Mouse (Mus musculus) lung, embryonic 16.5 days (tissue): ENCODE data around the gene Stx11. TPM values are rescaled to one million over a fixed set of nuclear protein-coding genes. Genes with fewer than 3 reads are reported as not detected.

Experiments used
- ATAC-seq: fragments of 200-750 bp; cut with Nextera tagmentation; 2 replicates; pipeline ENCODE4 v1.8.0; 2017; ENCODE audit warnings: low read depth, mild to moderate bottlenecking, moderate library complexity
- H3K27ac ChIP-seq: fragments of 300-500 bp; sonication (generic); 2 replicates; pipeline ENCODE4 v1.5.1; 2014; ENCODE audit warnings: mild to moderate bottlenecking, control low read depth, low read length
- H3K27me3 ChIP-seq: fragments of 300-500 bp; sonication (generic); 2 replicates; pipeline ENCODE4 v1.6.1; 2014; ENCODE audit warnings: low read depth, low read length, mixed read lengths; ENCODE audit not compliant: control insufficient read depth, insufficient read depth
- H3K36me3 ChIP-seq: fragments of 300-500 bp; sonication (generic); 2 replicates; pipeline ENCODE4 v1.6.1; 2014; ENCODE audit warnings: low read length; ENCODE audit not compliant: control insufficient read depth, insufficient read depth
- H3K4me1 ChIP-seq: fragments of 300-500 bp; sonication (generic); replicated peaks from 2 replicates; pipeline ENCODE4 v1.6.1; 2014; ENCODE audit warnings: low read length, mixed read lengths; ENCODE audit not compliant: control insufficient read depth, insufficient read depth
- H3K4me2 ChIP-seq: fragments of 300-500 bp; sonication (generic); 2 replicates; pipeline ENCODE4 v1.6.1; 2014; ENCODE audit warnings: low read depth, low read length, control low read depth
- H3K4me3 ChIP-seq: fragments of 300-500 bp; sonication (generic); 2 replicates; pipeline ENCODE4 v1.5.1; 2014; ENCODE audit warnings: mild to moderate bottlenecking, low read length, control low read depth
- H3K9ac ChIP-seq: fragments of 300-500 bp; sonication (generic); 2 replicates; pipeline ENCODE4 v1.6.1; 2014; ENCODE audit warnings: low read length, control low read depth
- H3K9me3 ChIP-seq: fragments of 300-500 bp; sonication (generic); 2 replicates; pipeline ENCODE4 v1.6.1; 2016; ENCODE audit warnings: low read length; ENCODE audit not compliant: control insufficient read depth
- WGBS: fragments of 180-500 bp; shearing (Covaris S2); extraction: QIAGEN DNeasy Blood & Tissue Kit; methylation state at CpG from one replicate; pipeline ENCODE4 v1.1.7; 2014; 5-methylcytosine and 5-hydroxymethylcytosine counted together
- polyA plus RNA-seq: library from polyadenylated mRNA; unstranded; fragments of >200 nt; fragmentation: Nextera tagmentation; extraction: Ambion mirVana; gene quantifications from 2 replicates; pipeline ENCODE4 v1.2.1, GENCODE M21; 2015

The Stx11 gene
- polyA plus RNA-seq, 1 experiment from 2014 or later, result 2.7 TPM

- H3K9ac ChIP-seq, result no peak overlapping the region
- peaks cover 2% of the 10 kb centered on the region; the same call in 1 of the 2 replicates for H3K4me1 ChIP-seq
- H3K27ac ChIP-seq, result no peak overlapping the region
- no peaks in the 10 kb centered on the region for H3K9me3 ChIP-seq
- no peak overlapping the region for H3K4me2 ChIP-seq
- WGBS, result 87% methylated on average over 2 of the region's 2 CpGs
- no peak for ATAC-seq
- H3K4me3 ChIP-seq, result no peak overlapping the region
- no peaks in the 10 kb centered on the region for H3K27me3 ChIP-seq
- H3K36me3 ChIP-seq, result no peaks in the 10 kb centered on the region
These were observed 54.2 kb downstream of the Stx11 start for GRCm38 (mm10) chr10:12909891-12910290.

DNA sequence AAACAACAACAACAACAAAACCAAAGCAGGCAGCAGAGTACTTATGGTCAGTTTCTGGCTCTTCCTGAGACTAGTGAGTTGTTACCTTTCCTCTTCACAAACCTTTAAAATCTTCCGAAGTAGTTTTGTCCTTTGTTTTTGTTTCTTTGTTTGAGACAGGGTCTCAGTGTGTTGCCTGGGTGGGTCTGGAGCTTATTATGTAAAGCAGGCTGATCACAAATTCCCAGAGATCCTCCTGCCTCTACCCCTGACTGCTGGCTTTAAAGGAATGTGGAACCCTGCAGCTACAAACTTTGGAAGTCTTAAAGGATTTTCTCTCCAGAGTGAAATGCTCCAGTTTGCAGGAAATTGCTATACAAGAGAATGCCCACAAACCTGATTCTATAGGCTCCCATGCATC lies 54.9 kb downstream of the Stx11 start:
- 55% methylated on average over 1 of the region's 1 CpGs for WGBS
- Histone ChIP-seq H3K27ac (no peak overlapping the region), H3K36me3 (no peaks in the 10 kb centered on the region), H3K4me1 (peaks cover 2% of the 10 kb centered on the region; the same call in 1 of the 2 replicates), H3K9me3 (no peaks in the 10 kb centered on the region), H3K27me3 (no peaks in the 10 kb centered on the region), H3K4me3 (no peak overlapping the region), H3K4me2 (no peak overlapping the region), H3K9ac (no peak overlapping the region)
- no peak for ATAC-seq

DNA sequence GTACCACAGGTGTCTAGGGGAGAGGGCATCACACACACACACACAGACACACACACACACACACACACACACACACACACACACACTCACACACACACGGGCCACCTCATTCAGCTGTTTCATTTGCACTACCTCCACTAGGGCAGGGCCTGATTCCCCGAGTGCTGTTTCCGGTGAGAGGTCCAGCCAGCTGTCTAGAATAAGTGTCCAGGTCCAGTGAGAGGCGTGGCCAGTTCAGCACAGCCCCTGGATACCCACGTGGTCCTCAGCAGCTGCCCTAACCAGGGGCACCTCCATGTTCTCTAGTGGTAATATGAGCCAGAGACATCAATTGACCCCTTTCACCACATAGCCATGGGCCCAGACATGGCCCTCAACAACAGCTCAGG lies 60.0 kb downstream of the Stx11 start:
- H3K9ac ChIP-seq, result no peak overlapping the region
- H3K4me2 ChIP-seq, result no peak overlapping the region
- no peaks in the 10 kb centered on the region for H3K36me3 ChIP-seq
- H3K27ac ChIP-seq, result no peak overlapping the region
- no peaks in the 10 kb centered on the region for H3K4me1 ChIP-seq
- no peaks in the 10 kb centered on the region for H3K9me3 ChIP-seq
- 47% methylated on average over 5 of the region's 5 CpGs for WGBS
- H3K4me3 ChIP-seq, result no peak overlapping the region
- H3K27me3 ChIP-seq, result no peaks in the 10 kb centered on the region
- no peak; the same call in 1 of the 2 replicates for ATAC-seq

DNA sequence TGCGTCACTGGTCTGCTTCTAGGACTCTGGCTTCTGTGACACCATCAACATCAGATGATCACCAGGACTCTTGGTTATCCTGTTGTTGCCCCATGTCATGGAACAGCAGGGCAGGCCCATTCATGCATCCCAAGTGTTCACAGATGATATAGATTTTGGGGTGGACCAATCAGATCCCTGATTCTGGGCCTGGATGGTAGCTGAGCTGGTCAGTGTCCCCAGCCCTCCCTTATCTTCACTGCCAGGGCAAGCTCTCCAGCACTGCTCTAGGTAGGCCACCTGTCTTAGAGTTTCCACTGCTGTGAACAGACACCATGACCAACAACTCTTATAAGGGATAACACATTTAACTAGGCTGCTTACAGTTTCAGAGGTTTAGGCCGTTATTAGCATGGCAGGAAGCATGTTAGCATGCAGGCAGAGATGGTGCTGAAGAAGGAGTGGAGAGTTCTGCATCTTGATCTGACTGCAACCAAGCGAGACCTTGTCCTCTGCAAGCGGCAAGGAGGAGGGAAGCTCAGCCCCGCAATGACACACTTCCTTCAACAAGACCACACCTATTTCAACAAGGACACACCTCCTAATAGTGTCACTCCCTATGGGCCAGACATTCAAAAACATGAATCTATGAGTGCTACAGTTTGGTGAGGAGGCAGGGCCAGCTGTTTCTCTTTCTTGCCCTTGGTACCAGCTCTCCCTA lies 60.5 kb downstream of the Stx11 start:
- no peak overlapping the region for H3K4me2 ChIP-seq
- H3K9me3 ChIP-seq, result no peaks in the 10 kb centered on the region
- no peak overlapping the region for H3K9ac ChIP-seq
- no peak for ATAC-seq
- WGBS, result 75% methylated on average over 5 of the region's 5 CpGs
- H3K4me1 ChIP-seq, result no peaks in the 10 kb centered on the region
- no peak overlapping the region for H3K4me3 ChIP-seq
- no peak overlapping the region for H3K27ac ChIP-seq
- no peaks in the 10 kb centered on the region for H3K36me3 ChIP-seq
- no peaks in the 10 kb centered on the region for H3K27me3 ChIP-seq

DNA sequence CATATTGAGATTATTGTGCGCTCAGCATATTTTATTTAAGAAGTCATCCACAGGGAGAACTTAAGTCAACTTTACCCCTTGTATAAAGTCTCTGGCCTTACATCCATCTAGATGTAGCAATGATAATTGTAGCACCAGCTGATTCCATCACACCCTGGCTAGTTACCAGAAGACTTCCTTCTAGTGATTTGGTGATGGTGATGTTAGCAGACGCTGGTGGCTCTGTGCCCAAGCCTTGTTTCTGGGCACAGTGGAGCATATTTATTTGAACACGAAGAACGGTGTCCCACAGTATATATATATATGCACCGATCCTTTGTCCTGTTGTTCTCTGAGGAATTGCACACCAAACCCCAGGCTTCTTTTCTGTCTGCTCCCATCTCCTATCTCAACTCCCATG lies 64.2 kb downstream of the Stx11 start:
- no peak for ATAC-seq
- Histone ChIP-seq H3K27ac (no peak overlapping the region), H3K36me3 (no peaks in the 10 kb centered on the region), H3K27me3 (no peaks in the 10 kb centered on the region), H3K4me1 (no peaks in the 10 kb centered on the region), H3K4me3 (no peak overlapping the region), H3K9me3 (no peaks in the 10 kb centered on the region), H3K4me2 (no peak overlapping the region), H3K9ac (no peak overlapping the region)
- 75% methylated on average over 5 of the region's 5 CpGs for WGBS

DNA sequence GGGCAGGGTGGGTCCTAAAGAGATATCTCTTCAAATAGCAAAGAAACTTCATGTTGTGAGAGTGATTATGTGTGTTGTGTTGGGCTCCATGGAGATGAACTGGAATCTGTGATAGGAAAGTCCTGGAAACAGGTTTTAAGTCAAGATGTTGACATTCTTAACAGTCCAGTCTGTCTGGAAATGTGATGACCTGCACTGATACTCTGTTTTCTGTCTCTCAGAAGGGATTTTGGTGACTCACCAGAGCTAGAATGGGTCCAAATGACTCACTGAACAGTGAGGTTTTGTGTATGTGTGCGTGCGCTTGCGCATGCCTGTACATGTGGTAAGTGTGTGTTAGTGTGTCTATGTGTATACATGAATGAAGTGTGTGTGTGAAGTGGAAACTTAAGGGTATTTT lies 70.8 kb downstream of the Stx11 start:
- no peak for ATAC-seq
- Histone ChIP-seq H3K4me3 (no peak overlapping the region), H3K4me2 (no peak overlapping the region), H3K4me1 (no peaks in the 10 kb centered on the region), H3K36me3 (no peaks in the 10 kb centered on the region), H3K9ac (no peak overlapping the region), H3K27me3 (no peaks in the 10 kb centered on the region), H3K27ac (no peak overlapping the region), H3K9me3 (no peaks in the 10 kb centered on the region)
- WGBS, result 97% methylated on average over 3 of the region's 3 CpGs

GRCm38 (mm10) chr10:12888373-12888772 lies 75.7 kb downstream of the Stx11 start:
- peaks cover 5% of the 10 kb centered on the region; the same call in 1 of the 2 replicates for H3K4me1 ChIP-seq
- no peaks in the 10 kb centered on the region for H3K27me3 ChIP-seq
- H3K4me2 ChIP-seq, result no peak overlapping the region
- H3K4me3 ChIP-seq, result no peak overlapping the region
- no peaks in the 10 kb centered on the region for H3K9me3 ChIP-seq
- peak; percentile 54 for ATAC-seq
- H3K9ac ChIP-seq, result no peak overlapping the region
- 55% methylated on average over 13 of the region's 13 CpGs for WGBS
- H3K36me3 ChIP-seq, result no peaks in the 10 kb centered on the region
- H3K27ac ChIP-seq, result no peak overlapping the region

Other genes starting within 250 kb of the Stx11 start
- 75.8 and 81.7 TPM in 2 replicates for gene Utrn, start 94.9 kb downstream of the Stx11 start, polyA plus RNA-seq
- 34.5 TPM in 2 replicates for gene Sf3b5, start 41.0 kb upstream of the Stx11 start, polyA plus RNA-seq
- gene Plagl1, start 96.2 kb upstream of the Stx11 start, polyA plus RNA-seq, result 142 and 145 TPM in 2 replicates
- not detected in 2 replicates for gene Zc2hc1b, start 213.7 kb upstream of the Stx11 start, polyA plus RNA-seq
- 54.9 and 63.4 TPM in 2 replicates for gene Ltv1, start 228.9 kb upstream of the Stx11 start, polyA plus RNA-seq